Mouse (Mus musculus) heart, postnatal 4 days (tissue): Measurements from ENCODE around the gene Dpysl5. TPM values are rescaled to one million over a fixed set of nuclear protein-coding genes. Genes with fewer than 3 reads are reported as not detected.

ENCODE experiments used
- DNase-seq: peaks from one replicate; pipeline ENCODE4 v3.0.0; 2021
- total RNA-seq, 2 experiments: library from RNA; stranded (reverse); gene quantifications; 2 replicates each; pipeline ENCODE4 v1.2.3; 2021

The Dpysl5 gene
- total RNA-seq, 2 experiments from 2014 or later: 1.6 to 2.0 TPM

GRCm38 (mm10) chr5:30824124-30824988 is 113.0 kb downstream of the Dpysl5 start:
- no peak for DNase-seq

DNA sequence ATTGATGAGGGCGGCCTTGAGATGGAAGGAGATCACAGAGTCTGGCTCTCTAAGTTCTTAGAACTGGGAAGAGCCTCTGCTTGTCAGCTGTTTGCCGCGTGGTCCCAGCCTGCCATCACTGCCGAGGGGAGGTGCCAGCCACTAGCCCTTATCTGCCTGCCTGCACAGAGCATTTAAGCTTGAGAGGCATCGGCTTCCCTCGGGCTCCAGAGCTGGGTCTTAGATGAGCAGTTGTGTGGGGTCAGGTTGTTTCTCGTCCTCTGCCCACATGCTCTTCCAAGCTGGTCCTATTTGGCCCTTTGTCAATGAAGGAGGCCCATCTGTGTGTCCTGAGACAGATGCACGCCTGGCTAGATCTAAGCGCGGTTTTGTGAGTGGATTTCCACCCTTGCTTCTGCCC is 113.8 kb downstream of the Dpysl5 start:
- no peak for DNase-seq

DNA sequence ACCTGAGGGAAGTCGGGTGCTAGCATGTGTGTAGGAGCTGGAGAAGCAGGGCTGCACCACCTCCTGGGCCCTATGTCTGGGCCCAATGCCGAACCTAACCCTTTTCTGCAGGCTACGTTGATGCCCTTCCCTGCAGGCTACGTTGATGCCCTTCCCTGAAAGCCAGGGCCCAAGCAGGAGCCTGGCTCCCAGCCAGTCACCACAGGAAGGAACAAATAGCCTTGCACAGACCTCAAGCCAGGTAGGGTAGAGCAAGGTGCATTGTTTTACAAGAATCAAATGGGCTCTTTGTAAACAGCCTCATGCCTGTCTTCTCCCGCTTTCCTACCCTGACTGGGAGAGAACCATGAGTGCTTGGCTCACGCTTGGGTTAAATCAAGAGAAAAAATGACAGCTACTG is 114.5 kb downstream of the Dpysl5 start:
- no peak for DNase-seq

DNA sequence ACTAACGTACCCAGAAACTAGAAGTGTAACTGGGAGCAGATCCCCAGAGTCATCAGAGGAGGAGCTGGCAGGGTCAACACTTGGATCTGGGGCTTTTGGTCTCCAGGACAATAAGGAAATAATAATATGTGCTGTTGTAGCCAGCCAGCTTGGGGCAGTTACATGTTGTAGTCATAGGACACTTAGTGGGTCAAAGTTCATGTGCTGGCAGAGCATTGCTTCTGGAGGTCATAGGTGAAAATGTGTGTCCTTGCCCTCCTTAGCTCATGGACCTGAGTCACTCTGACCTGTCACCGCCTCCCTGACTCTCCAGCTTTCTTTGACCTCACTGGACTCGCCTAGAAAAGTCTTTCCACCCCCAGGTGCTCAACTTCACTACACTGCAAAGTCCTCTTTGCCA is 122.1 kb downstream of the Dpysl5 start:
- DNase-seq: no peak

- DNase-seq: no peak
These were observed 128.4 kb downstream of the Dpysl5 start for GRCm38 (mm10) chr5:30839731-30840130.

GRCm38 (mm10) chr5:30841896-30842295 is 130.5 kb downstream of the Dpysl5 start:
- DNase-seq: no peak

Other genes starting within 250 kb of the Dpysl5 start
- under 1 TPM; 0.05 to 0.07 TPM for gene Otof, start 249.6 kb upstream of the Dpysl5 start, total RNA-seq
- gene 1700001C02Rik, start 245.5 kb upstream of the Dpysl5 start, total RNA-seq: not detected
- gene Cib4, start 165.7 kb upstream of the Dpysl5 start, total RNA-seq: not detected
- 100 to 1,000 TPM; 145 TPM for gene Kcnk3, start 123.4 kb upstream of the Dpysl5 start, total RNA-seq
- gene Slc35f6, start 63.6 kb upstream of the Dpysl5 start, total RNA-seq: 10 to 100 TPM; 35.1 to 38.5 TPM
- gene Cenpa, start 44.8 kb upstream of the Dpysl5 start, total RNA-seq: 100 to 1,000 TPM; 141 to 145 TPM
- 10 to 100 TPM; 16.2 to 18.9 TPM for gene Mapre3, start 103.1 kb downstream of the Dpysl5 start, total RNA-seq
- gene Tmem214, start 156.4 kb downstream of the Dpysl5 start, total RNA-seq: 10 to 100 TPM; 44.4 to 50.0 TPM
- 10 to 100 TPM; 11.8 to 12.7 TPM for gene Agbl5, start 177.1 kb downstream of the Dpysl5 start, total RNA-seq
- gene Ost4, start 196.2 kb downstream of the Dpysl5 start, total RNA-seq: 100 to 1,000 TPM; 170 TPM
- gene Emilin1, start 201.8 kb downstream of the Dpysl5 start, total RNA-seq: 10 to 100 TPM; 83.4 to 93.2 TPM
- 1 to 10 TPM; 6.4 to 9.2 TPM for gene Khk, start 209.9 kb downstream of the Dpysl5 start, total RNA-seq
- under 1 TPM; 0.67 to 0.77 TPM for gene Cgref1, start 234.0 kb downstream of the Dpysl5 start, total RNA-seq
- 10 to 100 TPM; 62.3 to 68.4 TPM for gene Preb, start 248.8 kb downstream of the Dpysl5 start, total RNA-seq